Mouse (Mus musculus): Measurements from ENCODE around the gene Bcap29. TPM values are rescaled to one million over a fixed set of nuclear protein-coding genes. Genes with fewer than 3 reads are reported as not detected.

Bcap29 gene
- polyA plus RNA-seq (2014; fragmentation: Nextera tagmentation; extraction: Ambion mirVana), result 31.6 TPM in 2 replicates

GRCm38 (mm10) chr12:31634343-31635239 is at the start of gene Bcap29:
Bcap29 (minus strand) TSS chr12:31634658.
- peaks cover 4% of the 10 kb centered on the region; the same call in 1 of the 2 replicates for H3K4me1 ChIP-seq (ENCODE audit: control insufficient read depth, insufficient read depth, low read length)
- H3K4me2 ChIP-seq (ENCODE audit: low read length), result peak within 1 kb of the TSS; percentile 79
- H3K9ac ChIP-seq (replicated peaks; ENCODE audit: low read length), result peak within 1 kb of the TSS; percentile 78
- DNase-seq (peak; percentile 90), ATAC-seq (ENCODE audit: low FRiP score, low TSS enrichment) (peak; percentile 88)
- WGBS, result 1% methylated on average over 73 of the region's 73 CpGs
- no peaks in the 10 kb centered on the region for H3K9me3 ChIP-seq (ENCODE audit: control insufficient read depth, low read length)
- no peaks in the 10 kb centered on the region for H3K36me3 ChIP-seq (ENCODE audit: control insufficient read depth, insufficient read depth, low read length)
- H3K27ac ChIP-seq (replicated peaks; ENCODE audit: low read depth, low read length), result peak within 1 kb of the TSS; percentile 66
- peak within 1 kb of the TSS; percentile 54 for H3K4me3 ChIP-seq (replicated peaks; ENCODE audit: low read depth, low read length)
- no peaks in the 10 kb centered on the region for H3K27me3 ChIP-seq (ENCODE audit: control insufficient read depth, insufficient read depth, low read length)

- Histone ChIP-seq H3K36me3 (ENCODE audit: control insufficient read depth, insufficient read depth, low read length) (peaks cover 33% of the 10 kb centered on the region), H3K9me3 (ENCODE audit: control insufficient read depth, low read length) (no peaks in the 10 kb centered on the region), H3K4me2 (ENCODE audit: low read length) (no peak overlapping the region), H3K27me3 (ENCODE audit: control insufficient read depth, insufficient read depth, low read length) (no peaks in the 10 kb centered on the region), H3K4me3 (replicated peaks; ENCODE audit: low read depth, low read length) (no peak overlapping the region), H3K4me1 (ENCODE audit: control insufficient read depth, insufficient read depth, low read length) (no peaks in the 10 kb centered on the region), H3K9ac (replicated peaks; ENCODE audit: low read length) (no peak overlapping the region), H3K27ac (replicated peaks; ENCODE audit: low read depth, low read length) (no peak overlapping the region)
- no peak for DNase-seq
- 58% methylated on average over 3 of the region's 3 CpGs for WGBS
- ATAC-seq (ENCODE audit: low FRiP score, low TSS enrichment), result no peak
These were observed 32.7 kb upstream of the Bcap29 start for GRCm38 (mm10) chr12:31667187-31667586.

GRCm38 (mm10) chr12:31665999-31666398 is 31.5 kb upstream of the Bcap29 start:
- DNase-seq (no peak), ATAC-seq (ENCODE audit: low FRiP score, low TSS enrichment) (no peak)
- Histone ChIP-seq H3K9ac (replicated peaks; ENCODE audit: low read length) (no peak overlapping the region), H3K27ac (replicated peaks; ENCODE audit: low read depth, low read length) (no peak overlapping the region), H3K4me3 (replicated peaks; ENCODE audit: low read depth, low read length) (no peak overlapping the region), H3K36me3 (ENCODE audit: control insufficient read depth, insufficient read depth, low read length) (peaks cover 33% of the 10 kb centered on the region), H3K4me2 (ENCODE audit: low read length) (no peak overlapping the region), H3K4me1 (ENCODE audit: control insufficient read depth, insufficient read depth, low read length) (no peaks in the 10 kb centered on the region), H3K27me3 (ENCODE audit: control insufficient read depth, insufficient read depth, low read length) (no peaks in the 10 kb centered on the region), H3K9me3 (ENCODE audit: control insufficient read depth, low read length) (no peaks in the 10 kb centered on the region)
- 77% methylated on average over 6 of the region's 6 CpGs for WGBS

GRCm38 (mm10) chr12:31656841-31657240 is 22.4 kb upstream of the Bcap29 start:
- Histone ChIP-seq H3K9ac (replicated peaks; ENCODE audit: low read length) (no peak overlapping the region), H3K4me2 (ENCODE audit: low read length) (no peak overlapping the region), H3K9me3 (ENCODE audit: control insufficient read depth, low read length) (no peaks in the 10 kb centered on the region), H3K4me1 (ENCODE audit: control insufficient read depth, insufficient read depth, low read length) (peaks cover 5% of the 10 kb centered on the region; the same call in 1 of the 2 replicates), H3K4me3 (replicated peaks; ENCODE audit: low read depth, low read length) (no peak overlapping the region), H3K36me3 (ENCODE audit: control insufficient read depth, insufficient read depth, low read length) (no peaks in the 10 kb centered on the region), H3K27ac (replicated peaks; ENCODE audit: low read depth, low read length) (no peak overlapping the region), H3K27me3 (ENCODE audit: control insufficient read depth, insufficient read depth, low read length) (no peaks in the 10 kb centered on the region)
- DNase-seq (no peak), ATAC-seq (ENCODE audit: low FRiP score, low TSS enrichment) (no peak)
- WGBS, result 97% methylated on average over 2 of the region's 2 CpGs

GRCm38 (mm10) chr12:31654965-31655477 is 20.6 kb upstream of the Bcap29 start:
- H3K9me3 ChIP-seq (ENCODE audit: control insufficient read depth, low read length), result no peaks in the 10 kb centered on the region
- H3K4me3 ChIP-seq (replicated peaks; ENCODE audit: low read depth, low read length), result peak overlapping the region; percentile 89
- H3K36me3 ChIP-seq (ENCODE audit: control insufficient read depth, insufficient read depth, low read length), result no peaks in the 10 kb centered on the region
- peak; percentile 69 for ATAC-seq (ENCODE audit: low FRiP score, low TSS enrichment)
- peak overlapping the region; percentile 73 for H3K9ac ChIP-seq (replicated peaks; ENCODE audit: low read length)
- H3K27ac ChIP-seq (replicated peaks; ENCODE audit: low read depth, low read length), result peak overlapping the region; percentile 78; the same call in 1 of the 2 replicates
- H3K4me1 ChIP-seq (ENCODE audit: control insufficient read depth, insufficient read depth, low read length), result peaks cover 5% of the 10 kb centered on the region; the same call in 1 of the 2 replicates
- no peak for DNase-seq
- H3K4me2 ChIP-seq (ENCODE audit: low read length), result peak overlapping the region; percentile 81
- no peaks in the 10 kb centered on the region for H3K27me3 ChIP-seq (ENCODE audit: control insufficient read depth, insufficient read depth, low read length)
- under 1% methylated on average over 29 of the region's 29 CpGs for whole genome bisulfite sequencing

GRCm38 (mm10) chr12:31654197-31654964 is 19.9 kb upstream of the Bcap29 start, which contains the start of the genes Dus4l and Cog5:
Dus4l (minus strand) TSS chr12:31654826.
Cog5 (plus strand) TSS chr12:31654869.
- under 1% methylated on average over 47 of the region's 47 CpGs for WGBS
- ATAC-seq (ENCODE audit: low FRiP score, low TSS enrichment) (peak; percentile 97), DNase-seq (peak; percentile 95)

GRCm38 (mm10) chr12:31653611-31654010 is 19.2 kb upstream of the Bcap29 start:
- DNase-seq (no peak), ATAC-seq (ENCODE audit: low FRiP score, low TSS enrichment) (no peak)
- H3K9me3 ChIP-seq (ENCODE audit: control insufficient read depth, low read length), result no peaks in the 10 kb centered on the region
- H3K27ac ChIP-seq (replicated peaks; ENCODE audit: low read depth, low read length), result no peak overlapping the region
- peaks cover 5% of the 10 kb centered on the region; the same call in 1 of the 2 replicates for H3K4me1 ChIP-seq (ENCODE audit: control insufficient read depth, insufficient read depth, low read length)
- 76% methylated on average over 5 of the region's 5 CpGs for WGBS
- no peaks in the 10 kb centered on the region for H3K27me3 ChIP-seq (ENCODE audit: control insufficient read depth, insufficient read depth, low read length)
- H3K4me3 ChIP-seq (replicated peaks; ENCODE audit: low read depth, low read length), result no peak overlapping the region
- no peak overlapping the region for H3K9ac ChIP-seq (replicated peaks; ENCODE audit: low read length)
- no peaks in the 10 kb centered on the region for H3K36me3 ChIP-seq (ENCODE audit: control insufficient read depth, insufficient read depth, low read length)
- peak overlapping the region; percentile 81; the same call in 1 of the 2 replicates for H3K4me2 ChIP-seq (ENCODE audit: low read length)

More at GRCm38 (mm10) chr12:31654197-31654964, 19.9 kb upstream of the Bcap29 start, which contains the start of the genes Dus4l and Cog5:
- peaks cover 5% of the 10 kb centered on the region; the same call in 1 of the 2 replicates for H3K4me1 ChIP-seq (ENCODE audit: control insufficient read depth, insufficient read depth, low read length)
- peak within 1 kb of the TSS; percentile 81 for H3K4me2 ChIP-seq (ENCODE audit: low read length)
- peak within 1 kb of the TSS; percentile 78 for H3K27ac ChIP-seq (replicated peaks; ENCODE audit: low read depth, low read length)
- H3K9me3 ChIP-seq (ENCODE audit: control insufficient read depth, low read length), result no peaks in the 10 kb centered on the region
- H3K9ac ChIP-seq (replicated peaks; ENCODE audit: low read length), result peak within 1 kb of the TSS; percentile 73
- no peaks in the 10 kb centered on the region for H3K36me3 ChIP-seq (ENCODE audit: control insufficient read depth, insufficient read depth, low read length)
- H3K27me3 ChIP-seq (ENCODE audit: control insufficient read depth, insufficient read depth, low read length), result no peaks in the 10 kb centered on the region
- H3K4me3 ChIP-seq (replicated peaks; ENCODE audit: low read depth, low read length), result peak within 1 kb of the TSS; percentile 89

GRCm38 (mm10) chr12:31635240-31635607 is 766 bp upstream of the Bcap29 start:
- WGBS, result 78% methylated on average over 3 of the region's 3 CpGs
- Histone ChIP-seq H3K27me3 (ENCODE audit: control insufficient read depth, insufficient read depth, low read length) (no peaks in the 10 kb centered on the region), H3K4me3 (replicated peaks; ENCODE audit: low read depth, low read length) (no peak overlapping the region), H3K27ac (replicated peaks; ENCODE audit: low read depth, low read length) (0 out of 2 replicates have a peak overlapping the region, but pooled peaks have one; percentile 66), H3K4me2 (ENCODE audit: low read length) (peak overlapping the region; percentile 79), H3K9me3 (ENCODE audit: control insufficient read depth, low read length) (no peaks in the 10 kb centered on the region), H3K4me1 (ENCODE audit: control insufficient read depth, insufficient read depth, low read length) (peaks cover 4% of the 10 kb centered on the region; the same call in 1 of the 2 replicates), H3K36me3 (ENCODE audit: control insufficient read depth, insufficient read depth, low read length) (no peaks in the 10 kb centered on the region), H3K9ac (replicated peaks; ENCODE audit: low read length) (peak overlapping the region; percentile 78; the same call in 1 of the 2 replicates)
- DNase-seq (no peak), ATAC-seq (ENCODE audit: low FRiP score, low TSS enrichment) (no peak)

All from midbrain, embryonic 14.5 days (tissue).